Mouse (Mus musculus): ENCODE measurements around the gene Ankrd11. TPM values are rescaled to one million over a fixed set of nuclear protein-coding genes. Genes with fewer than 3 reads are reported as not detected.
"Not testable (repeated sequence)": the region's sequence is repeated elsewhere in the genome, so short reads cannot be mapped to it uniquely, and the experiment has no call there.

Gene Ankrd11
- polyA plus RNA-seq, 1 experiment, result 48.7 TPM

DNA sequence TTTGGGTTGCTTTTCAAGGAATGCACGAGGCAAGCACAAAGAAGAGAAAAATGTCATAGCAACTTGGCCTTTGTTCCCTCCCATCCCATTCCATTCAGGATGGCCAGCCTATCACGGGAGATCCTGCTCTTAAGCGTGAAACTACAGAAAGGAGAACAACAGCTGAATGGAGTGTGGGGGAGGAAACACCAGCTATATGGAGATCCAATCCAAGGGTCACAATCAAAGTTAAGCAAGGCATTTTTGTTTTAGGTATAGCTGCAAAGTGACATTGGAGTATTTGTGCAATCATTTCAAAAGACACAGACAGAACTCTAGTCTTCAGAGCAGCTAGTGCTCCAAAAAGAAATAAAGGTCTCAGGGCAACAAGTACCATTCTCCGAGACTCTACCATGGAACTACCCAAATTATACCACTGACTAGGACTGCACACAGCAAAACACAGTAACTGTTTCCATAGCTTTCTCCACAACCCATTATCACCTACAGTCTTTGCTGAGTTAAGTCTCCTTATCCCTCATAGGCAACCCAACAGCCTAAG is 1.9 kb downstream of the Ankrd11 start:
- no peak for DNase-seq (ENCODE audit: low read depth)

DNA sequence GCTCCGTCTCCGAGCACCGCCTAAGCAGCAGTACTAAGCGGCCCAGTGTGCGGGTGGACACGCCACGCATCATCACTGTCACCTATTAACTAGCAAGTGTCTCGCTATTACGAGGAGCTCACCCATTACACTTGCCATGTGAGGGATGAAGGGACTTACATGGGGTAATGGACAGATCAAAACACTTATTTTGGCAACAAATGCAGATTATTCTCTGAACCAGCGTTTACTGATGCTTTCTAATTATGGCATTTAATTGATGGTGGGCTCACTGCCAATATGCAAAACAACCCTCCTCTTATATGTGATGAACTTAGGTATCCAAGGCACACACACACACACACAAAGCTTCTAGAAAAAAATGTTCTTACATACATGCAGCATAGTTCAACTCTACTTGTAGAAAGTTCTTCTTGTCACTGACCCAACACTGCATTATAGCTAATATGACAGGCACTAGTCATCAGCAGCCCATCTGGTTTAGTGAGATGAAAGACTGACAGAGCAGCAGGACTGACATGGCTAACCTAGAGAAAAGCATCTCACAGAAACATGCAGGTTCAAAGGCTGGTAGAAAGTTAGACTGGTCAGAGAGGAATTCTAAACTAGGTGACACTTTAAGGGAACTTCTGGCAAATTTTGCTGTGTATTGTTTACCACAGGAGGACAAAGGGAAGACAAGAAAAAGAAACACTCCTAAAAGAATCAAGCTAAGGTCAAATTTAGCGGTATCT is 2.5 kb downstream of the Ankrd11 start:
- no peak for DNase-seq (ENCODE audit: low read depth)

DNA sequence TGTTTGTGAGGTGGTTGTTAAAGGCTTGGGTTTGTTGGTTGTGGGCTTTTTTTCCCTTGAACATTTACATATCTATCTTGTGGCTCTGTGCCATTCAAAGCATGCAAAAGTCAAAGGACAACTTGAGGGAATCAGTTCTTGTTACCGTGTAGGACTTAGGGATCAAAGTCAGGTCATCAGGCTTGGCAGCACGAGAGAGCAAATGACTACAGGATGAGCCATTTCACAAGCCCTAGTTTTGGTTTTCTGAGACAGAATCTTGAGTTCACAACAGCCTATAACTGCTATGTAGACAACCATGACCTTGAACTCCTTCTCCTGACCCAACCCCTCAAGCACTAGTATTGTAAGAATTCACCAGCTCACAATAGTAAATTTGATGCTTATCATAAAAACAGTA is 3.7 kb downstream of the Ankrd11 start:
- DNase-seq (ENCODE audit: low read depth), result no peak

DNA sequence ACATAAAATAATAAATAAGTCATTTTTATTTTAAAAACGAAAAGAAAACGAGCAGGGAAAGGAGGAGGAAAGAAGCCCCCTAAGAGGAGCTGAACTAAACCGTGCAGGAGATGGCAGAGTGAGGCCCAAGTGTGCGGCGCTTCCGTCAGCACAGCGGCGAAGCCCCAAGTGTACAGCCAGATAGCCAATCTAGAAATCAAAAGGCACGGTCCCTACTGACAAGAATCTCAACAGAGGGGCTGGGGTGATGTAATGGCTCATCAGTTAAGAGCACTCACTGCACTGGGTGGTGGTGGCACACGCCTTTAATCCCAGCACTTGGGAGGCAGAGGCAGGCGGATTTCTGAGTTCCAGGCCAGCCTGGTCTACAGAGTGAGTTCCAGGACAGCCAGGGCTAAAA is 4.6 kb downstream of the Ankrd11 start:
- DNase-seq (ENCODE audit: low read depth), result no peak

DNA sequence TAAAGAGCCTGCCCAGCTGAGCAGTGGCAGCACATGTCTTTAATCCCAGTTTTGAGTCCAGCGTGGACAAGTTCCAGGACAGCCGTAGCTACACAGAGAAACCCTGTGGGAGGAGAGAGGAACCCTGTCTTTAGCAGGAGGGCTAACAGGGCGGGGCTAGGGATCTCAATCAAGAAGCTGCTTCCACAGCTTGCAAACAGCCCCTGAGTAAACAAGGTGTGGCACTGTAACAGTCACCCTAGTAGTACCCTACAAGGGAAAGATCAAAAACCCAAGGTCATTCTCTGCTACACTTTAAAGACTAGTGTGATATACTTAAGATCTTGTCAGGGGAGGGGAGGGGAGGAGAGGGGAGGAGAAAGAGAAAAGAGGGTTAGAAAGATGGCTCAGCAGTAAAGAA is 5.1 kb downstream of the Ankrd11 start:
- DNase-seq (ENCODE audit: low read depth), result no peak

DNA sequence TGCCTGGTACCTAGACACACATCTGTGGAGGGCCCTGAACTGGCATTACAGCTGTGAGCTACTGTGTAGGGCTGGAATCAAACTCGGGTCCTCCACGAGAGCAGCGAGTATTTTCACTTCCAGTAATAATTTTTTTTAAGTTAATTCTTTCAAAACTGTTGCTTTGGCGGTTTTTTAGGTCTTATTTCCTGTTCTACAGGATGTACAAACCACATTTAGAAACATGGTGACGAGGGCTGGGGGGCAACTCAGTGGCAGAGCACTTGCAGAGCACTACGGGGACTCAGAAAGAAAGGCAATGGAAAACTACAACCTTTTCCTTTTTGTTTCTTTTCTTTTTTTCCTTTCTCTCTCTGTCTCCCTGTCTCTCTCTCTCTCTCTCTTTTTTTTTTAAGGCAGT is 7.9 kb downstream of the Ankrd11 start:
- no peak for DNase-seq (ENCODE audit: low read depth)

GRCm38 (mm10) chr8:123033431-123033830 is 8.6 kb downstream of the Ankrd11 start:
- no peak for DNase-seq (ENCODE audit: low read depth)

DNA sequence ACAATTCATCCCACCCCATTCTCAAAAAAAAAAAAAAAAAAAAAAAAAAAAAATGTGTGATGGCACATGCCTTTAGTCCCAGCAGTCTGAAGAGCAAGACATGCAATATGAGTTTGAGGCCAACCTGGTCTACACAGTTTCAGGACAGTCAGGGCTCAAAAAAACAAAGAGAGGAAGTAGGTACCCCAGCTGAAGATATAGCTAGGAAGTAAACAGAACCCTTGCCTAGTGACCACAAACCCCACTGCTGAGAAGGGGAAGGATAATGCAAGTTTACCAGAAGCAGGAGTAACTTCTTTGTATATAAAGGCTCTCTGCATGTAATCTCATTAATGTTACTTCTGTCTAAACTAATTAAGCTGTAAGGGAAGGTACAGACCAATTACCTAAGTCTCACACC is 9.3 kb downstream of the Ankrd11 start:
- no peak for DNase-seq (ENCODE audit: low read depth)

DNA sequence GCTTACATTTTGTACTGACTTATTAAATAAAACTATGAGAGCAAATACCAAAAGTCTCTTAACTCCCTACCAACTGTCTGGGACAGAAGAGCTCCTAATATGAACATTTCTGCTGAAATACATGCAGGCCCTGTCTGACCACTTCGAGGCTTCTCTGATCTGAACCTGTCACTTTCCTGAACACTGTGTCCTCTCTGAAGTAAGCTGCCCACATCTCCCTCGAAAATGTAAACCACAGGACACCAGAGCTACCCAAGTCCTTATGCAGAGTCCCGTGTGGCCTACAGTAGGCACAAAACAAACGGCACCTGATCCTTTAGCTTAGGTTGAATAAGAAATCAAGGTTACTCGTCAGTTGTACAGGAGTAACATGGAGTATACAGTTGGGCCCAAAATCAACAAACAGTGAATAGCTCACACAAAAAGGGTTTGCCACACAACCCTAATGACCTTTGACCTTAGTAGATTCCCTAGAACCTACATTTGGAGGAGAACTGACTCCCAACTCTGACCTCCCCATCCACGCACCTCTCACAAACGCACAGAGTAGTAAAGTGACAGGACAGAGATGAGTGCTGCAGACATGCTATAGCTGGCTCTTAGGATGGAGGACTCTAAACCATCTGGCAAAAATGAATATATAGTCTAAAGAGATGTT is 10.6 kb downstream of the Ankrd11 start:
- DNase-seq (ENCODE audit: low read depth), result no peak

DNA sequence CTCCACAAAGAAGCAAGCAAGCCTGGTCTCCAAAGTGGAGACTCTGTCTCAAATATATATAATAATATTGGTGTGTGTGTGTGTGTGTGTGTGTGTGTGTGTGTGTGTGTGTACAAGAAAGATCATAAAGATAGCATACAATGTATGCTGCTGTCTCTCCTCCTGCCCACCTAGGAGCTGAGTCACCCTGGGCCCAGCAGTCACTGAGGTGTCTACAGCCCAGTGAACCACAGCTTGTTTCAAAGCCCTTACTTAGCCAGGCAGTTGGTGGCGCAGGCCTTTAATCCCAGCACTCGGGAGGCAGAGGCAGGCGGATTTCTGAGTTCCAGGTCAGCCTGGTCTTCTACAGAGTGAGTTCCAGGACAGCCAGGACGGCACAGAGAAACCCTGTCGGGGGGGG is 12.0 kb downstream of the Ankrd11 start:
- not testable (repeated sequence) for DNase-seq (ENCODE audit: low read depth)

DNA sequence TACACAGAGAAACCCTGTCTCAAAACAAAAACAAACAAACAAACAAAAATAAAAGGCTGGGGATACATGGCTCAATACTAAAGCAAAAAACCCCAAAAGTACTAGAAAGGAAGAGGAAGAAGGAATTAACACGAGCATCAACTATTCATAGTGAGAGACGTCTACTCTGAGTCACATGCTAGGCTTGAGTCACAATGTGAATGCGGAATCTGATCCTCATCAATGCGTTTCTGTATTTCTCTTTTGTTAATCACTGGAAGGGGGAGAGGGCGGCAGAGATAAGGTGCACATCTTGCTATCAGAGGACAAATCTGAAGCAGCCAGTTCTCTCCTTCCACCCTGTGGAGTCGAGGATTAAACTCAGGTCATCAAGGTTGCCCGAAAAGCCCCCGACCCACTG is 14.3 kb downstream of the Ankrd11 start:
- DNase-seq (ENCODE audit: low read depth), result no peak

DNA sequence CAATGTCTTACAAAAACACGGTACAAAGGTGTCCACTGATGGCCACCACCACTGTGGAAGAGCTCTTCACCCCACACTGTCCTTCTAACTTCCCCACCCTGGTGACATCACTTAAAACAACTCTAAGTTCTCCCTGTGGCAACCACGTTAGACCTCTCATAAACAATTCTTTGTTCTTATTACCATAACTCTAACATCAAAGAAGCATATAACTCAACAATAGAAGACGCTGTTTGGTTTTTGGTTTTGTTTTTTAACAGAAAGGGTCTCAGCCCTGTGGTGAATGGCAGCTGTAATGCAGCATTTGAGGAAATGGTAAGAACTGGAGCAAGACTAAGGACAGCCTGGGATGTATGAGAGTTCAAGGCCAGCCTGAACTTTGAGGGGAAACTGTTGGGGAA is 16.1 kb downstream of the Ankrd11 start:
- no peak for DNase-seq (ENCODE audit: low read depth)

DNA sequence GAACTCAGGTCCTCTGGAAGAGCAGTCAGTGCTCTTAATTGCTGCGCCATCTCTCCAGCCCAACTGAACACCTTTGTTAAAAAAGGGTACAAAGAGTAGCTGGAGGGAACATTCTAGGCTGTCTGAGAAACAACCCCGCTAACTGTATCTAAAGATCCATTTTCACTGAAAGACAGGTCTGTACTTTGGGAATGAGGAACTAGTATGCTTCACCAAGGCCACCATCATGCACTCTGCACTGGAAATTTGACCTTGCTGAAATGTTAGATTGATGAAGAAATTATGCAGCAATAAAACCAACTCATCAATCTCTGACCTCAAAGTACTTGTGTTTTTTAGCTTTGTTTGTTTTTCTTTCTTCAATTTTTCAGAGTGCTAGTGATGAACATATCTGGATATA is 17.9 kb downstream of the Ankrd11 start:
- no peak for DNase-seq (ENCODE audit: low read depth)

- peak; percentile 97 for DNase-seq (ENCODE audit: low read depth)
These were observed 19.4 kb downstream of the Ankrd11 start for GRCm38 (mm10) chr8:123022727-123023126.

GRCm38 (mm10) chr8:123021259-123021658 is 20.8 kb downstream of the Ankrd11 start:
- DNase-seq (ENCODE audit: low read depth), result peak; percentile 93

- DNase-seq (ENCODE audit: low read depth), result no peak
These were observed 21.2 kb downstream of the Ankrd11 start for GRCm38 (mm10) chr8:123020859-123021258.

GRCm38 (mm10) chr8:123020084-123020483 is 22.0 kb downstream of the Ankrd11 start:
- no peak for DNase-seq (ENCODE audit: low read depth)

DNA sequence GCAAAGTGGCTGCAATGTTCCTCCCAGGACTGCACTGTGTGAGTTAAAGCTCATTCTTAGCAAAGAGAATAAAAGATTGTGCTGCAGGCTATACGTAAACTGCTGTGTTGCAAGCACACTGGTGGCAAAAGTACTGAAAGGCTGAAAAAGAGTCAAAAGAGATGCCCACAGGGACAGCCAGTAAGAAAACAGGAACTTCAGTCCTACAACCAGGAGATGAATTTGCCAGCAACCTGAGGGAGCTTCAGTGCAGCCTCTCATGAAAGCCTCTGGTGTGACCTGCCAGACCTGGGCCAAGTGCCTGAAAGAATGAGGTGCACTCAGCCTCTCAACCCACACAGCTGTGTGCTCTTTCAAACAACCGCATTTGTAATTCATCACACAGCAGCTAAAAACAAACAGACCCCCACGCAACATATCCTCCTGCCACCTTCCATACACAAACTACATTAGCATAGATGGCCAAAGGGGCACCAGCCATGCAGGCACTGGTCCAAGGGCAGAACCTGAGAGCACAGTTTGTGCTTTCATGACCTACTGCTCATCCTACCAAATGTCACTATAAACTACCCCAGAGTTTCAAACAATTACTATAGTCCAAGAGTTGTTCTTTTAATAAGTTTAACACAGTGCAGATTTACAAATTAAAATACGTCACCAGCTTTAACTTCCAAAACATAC is 23.5 kb downstream of the Ankrd11 start:
- no peak for DNase-seq (ENCODE audit: low read depth)

DNA sequence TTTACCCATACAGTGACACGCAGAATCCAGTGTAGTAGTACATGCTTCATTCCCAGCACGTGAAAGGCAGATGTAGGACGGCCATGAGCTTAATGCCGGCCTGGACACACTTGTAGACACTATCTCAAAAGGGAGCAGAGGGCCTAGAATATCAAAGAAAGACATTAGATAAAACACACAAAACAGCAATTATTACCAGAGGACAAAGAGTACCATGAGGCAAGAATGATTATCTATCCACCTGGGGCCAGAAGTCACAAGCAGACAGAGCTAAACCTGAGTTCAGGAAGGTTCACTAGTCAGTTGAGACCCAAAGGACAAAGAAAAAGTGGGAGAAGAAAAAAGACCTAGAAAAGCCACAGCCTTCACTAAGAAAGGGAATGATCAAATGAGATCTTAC is 24.9 kb downstream of the Ankrd11 start:
- no peak for DNase-seq (ENCODE audit: low read depth)

GRCm38 (mm10) chr8:123015074-123015473 is 27.0 kb downstream of the Ankrd11 start:
- DNase-seq (ENCODE audit: low read depth), result no peak

DNA sequence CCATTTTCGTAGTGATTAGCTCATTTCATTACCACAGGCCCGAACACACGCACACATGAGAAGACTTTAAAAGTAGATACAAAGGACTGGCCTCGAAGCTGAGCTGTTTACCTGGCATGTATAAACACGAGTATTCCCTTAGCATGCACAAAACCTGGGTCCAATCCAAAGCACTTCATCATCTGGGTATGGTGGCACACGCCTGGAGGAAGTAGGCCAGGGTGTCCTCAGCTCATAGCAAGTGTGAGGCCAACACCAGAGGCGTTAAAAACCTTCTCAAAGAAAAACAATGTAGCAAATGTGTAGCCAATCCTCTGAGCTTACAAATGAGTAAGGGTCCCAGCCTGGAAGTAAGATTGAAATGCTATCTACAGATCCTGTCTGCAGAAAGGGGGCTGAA is 27.6 kb downstream of the Ankrd11 start:
- no peak for DNase-seq (ENCODE audit: low read depth)

GRCm38 (mm10) chr8:123011321-123011720 is 30.8 kb downstream of the Ankrd11 start:
- DNase-seq (ENCODE audit: low read depth), result no peak

DNA sequence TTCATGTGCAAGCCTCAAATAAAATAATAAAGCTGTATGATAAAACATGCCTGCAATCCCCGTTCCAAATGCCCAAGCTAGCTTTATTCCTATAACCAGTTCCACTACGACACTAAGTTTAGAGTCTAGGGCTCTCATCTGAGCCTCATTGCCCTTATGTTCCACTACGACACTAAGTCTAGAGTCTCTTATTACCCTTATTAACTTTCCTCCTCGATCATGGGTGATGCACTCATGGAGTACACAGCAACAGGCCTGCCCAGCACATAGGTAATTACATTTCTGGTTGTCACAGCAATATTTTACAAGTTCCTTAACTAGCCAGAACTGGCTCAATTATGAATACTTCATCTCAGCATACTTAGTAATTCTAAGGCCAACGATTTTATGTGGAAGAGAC is 36.3 kb downstream of the Ankrd11 start:
- DNase-seq (ENCODE audit: low read depth), result no peak

All from gonadal fat pad, adult 2 months (tissue).